Mouse (Mus musculus) granulocyte monocyte progenitor cell, adult 5-6 weeks (primary cell): ENCODE results near the gene Cyp3a44. TPM values are rescaled to one million over a fixed set of nuclear protein-coding genes. Genes with fewer than 3 reads are reported as not detected.
"Not testable (repeated sequence)": the region's sequence is repeated elsewhere in the genome, so short reads cannot be mapped to it uniquely, and the experiment has no call there.

Experiments
- ATAC-seq: replicated peaks from 2 replicates; pipeline ENCODE4 v1.8.0; 2016; ENCODE audit warnings: mild to moderate bottlenecking, moderate TSS enrichment, inconsistent platforms; ENCODE audit not compliant: poor library complexity, severe bottlenecking
- total RNA-seq, 2 experiments: library from RNA; stranded (forward) in 1 of 2; stranded (reverse) in 1 of 2; fragments of 200-712, 200-1000 nt in 1 of 2; fragments of >200 nt in 1 of 2; fragmentation: Nextera tagmentation in 1 of 2; gene quantifications; 2 replicates each; pipeline ENCODE4 v1.2.3; 2014 to 2017

The Cyp3a44 gene
- not detected in 2 replicates for total RNA-seq (2014; fragmentation: Nextera tagmentation)
- total RNA-seq (2017), result not detected in 2 replicates

GRCm38 (mm10) chr5:145805796-145806195 lies at the start of gene Cyp3a44:
Gene Cyp3a44, minus strand, starts transcription at chr5:145805874.
- ATAC-seq, result not testable (repeated sequence)

- not testable (repeated sequence) for ATAC-seq
Measured at GRCm38 (mm10) chr5:145800229-145800628, 5.4 kb downstream of the Cyp3a44 start.

- ATAC-seq, result not testable (repeated sequence)
Measured at GRCm38 (mm10) chr5:145793232-145793631, 12.4 kb downstream of the Cyp3a44 start.

DNA sequence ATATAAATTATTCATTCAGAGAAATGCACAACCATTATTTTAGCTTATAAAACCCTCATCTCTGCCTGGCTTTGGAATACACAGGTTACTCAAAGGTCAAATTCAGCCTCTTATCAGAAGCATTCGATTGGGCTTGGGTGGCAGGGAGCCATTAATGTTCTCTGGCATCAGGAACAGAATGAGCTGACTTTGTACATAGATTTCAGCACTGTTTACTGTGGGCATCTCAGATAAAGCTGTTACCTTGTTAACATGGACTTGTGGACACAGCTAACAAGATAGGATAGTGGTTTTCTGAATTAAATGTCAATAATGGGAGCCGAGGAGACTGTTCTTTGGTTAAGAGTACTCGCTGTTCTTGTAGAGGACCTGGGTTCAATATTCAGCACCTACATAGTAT lies 68.2 kb downstream of the Cyp3a44 start:
- ATAC-seq, result not testable (repeated sequence)

Other genes with a start within 250 kb of the Cyp3a44 start
- gene Cyp3a41b, start 221.1 kb downstream of the Cyp3a44 start, total RNA-seq (2014; fragmentation: Nextera tagmentation), result not detected in 2 replicates
- not detected in 2 replicates for gene Cyp3a41b, start 221.1 kb downstream of the Cyp3a44 start, total RNA-seq (2017)
- gene Cyp3a41a, start 85.7 kb downstream of the Cyp3a44 start, total RNA-seq (2014; fragmentation: Nextera tagmentation), result not detected in 2 replicates
- gene Cyp3a41a, start 85.7 kb downstream of the Cyp3a44 start, total RNA-seq (2017), result not detected in 2 replicates
- gene Cyp3a11, start 74.1 kb upstream of the Cyp3a44 start, total RNA-seq (2014; fragmentation: Nextera tagmentation), result not detected in 2 replicates
- not detected in 2 replicates for gene Cyp3a11, start 74.1 kb upstream of the Cyp3a44 start, total RNA-seq (2017)
- not detected in 2 replicates for gene Cyp3a25, start 203.7 kb upstream of the Cyp3a44 start, total RNA-seq (2014; fragmentation: Nextera tagmentation)
- gene Cyp3a25, start 203.7 kb upstream of the Cyp3a44 start, total RNA-seq (2017), result not detected in 2 replicates